Mouse (Mus musculus) kidney, embryonic 16.5 days (tissue): ENCODE results near the gene H2-T24. TPM values are rescaled to one million over a fixed set of nuclear protein-coding genes. Genes with fewer than 3 reads are reported as not detected.

Experiments used
- ATAC-seq: fragments of 200-750 bp; cut with Nextera tagmentation; 2 replicates; pipeline ENCODE4 v1.8.0; 2017; ENCODE audit warnings: moderate TSS enrichment; ENCODE audit not compliant: low FRiP score, low TSS enrichment
- H3K27ac ChIP-seq: fragments of 300-500 bp; sonication (generic); 2 replicates; pipeline ENCODE4 v1.5.1; 2014; ENCODE audit warnings: low read length
- H3K27me3 ChIP-seq: fragments of 300-500 bp; sonication (generic); 2 replicates; pipeline ENCODE4 v1.6.1; 2014; ENCODE audit warnings: low read length, control low read depth, mixed read lengths; ENCODE audit not compliant: insufficient read depth
- H3K36me3 ChIP-seq: fragments of 300-500 bp; sonication (generic); 2 replicates; pipeline ENCODE4 v1.6.1; 2014; ENCODE audit warnings: low read length, control low read depth, mixed read lengths; ENCODE audit not compliant: insufficient read depth
- H3K4me1 ChIP-seq: fragments of 300-500 bp; sonication (generic); 2 replicates; pipeline ENCODE4 v1.6.1; 2014; ENCODE audit warnings: low read length, control low read depth, mixed read lengths; ENCODE audit not compliant: insufficient read depth
- H3K4me2 ChIP-seq: fragments of 300-500 bp; sonication (generic); replicated peaks from 2 replicates; pipeline ENCODE4 v1.6.1; 2014; ENCODE audit warnings: low read depth, low read length
- H3K4me3 ChIP-seq: fragments of 300-500 bp; sonication (generic); 2 replicates; pipeline ENCODE4 v1.5.1; 2014; ENCODE audit warnings: mild to moderate bottlenecking, low read length
- H3K9ac ChIP-seq: fragments of 300-500 bp; sonication (generic); replicated peaks from 2 replicates; pipeline ENCODE4 v1.6.1; 2014; ENCODE audit warnings: low read length
- H3K9me3 ChIP-seq: fragments of 300-500 bp; sonication (generic); 2 replicates; pipeline ENCODE4 v1.6.1; 2016; ENCODE audit warnings: low read length, control low read depth
- WGBS: fragments of 180-500 bp; shearing (Covaris S2); extraction: QIAGEN DNeasy Blood & Tissue Kit; methylation state at CpG from one replicate; pipeline ENCODE4 v1.1.7; 2014; 5-methylcytosine and 5-hydroxymethylcytosine counted together
- polyA plus RNA-seq: library from polyadenylated mRNA; unstranded; fragments of >200 nt; fragmentation: Nextera tagmentation; extraction: Ambion mirVana; gene quantifications from 2 replicates; pipeline ENCODE4 v1.2.1, GENCODE M21; 2015

The H2-T24 gene
- polyA plus RNA-seq, 1 experiment from 2014 or later: 2.2 TPM

DNA sequence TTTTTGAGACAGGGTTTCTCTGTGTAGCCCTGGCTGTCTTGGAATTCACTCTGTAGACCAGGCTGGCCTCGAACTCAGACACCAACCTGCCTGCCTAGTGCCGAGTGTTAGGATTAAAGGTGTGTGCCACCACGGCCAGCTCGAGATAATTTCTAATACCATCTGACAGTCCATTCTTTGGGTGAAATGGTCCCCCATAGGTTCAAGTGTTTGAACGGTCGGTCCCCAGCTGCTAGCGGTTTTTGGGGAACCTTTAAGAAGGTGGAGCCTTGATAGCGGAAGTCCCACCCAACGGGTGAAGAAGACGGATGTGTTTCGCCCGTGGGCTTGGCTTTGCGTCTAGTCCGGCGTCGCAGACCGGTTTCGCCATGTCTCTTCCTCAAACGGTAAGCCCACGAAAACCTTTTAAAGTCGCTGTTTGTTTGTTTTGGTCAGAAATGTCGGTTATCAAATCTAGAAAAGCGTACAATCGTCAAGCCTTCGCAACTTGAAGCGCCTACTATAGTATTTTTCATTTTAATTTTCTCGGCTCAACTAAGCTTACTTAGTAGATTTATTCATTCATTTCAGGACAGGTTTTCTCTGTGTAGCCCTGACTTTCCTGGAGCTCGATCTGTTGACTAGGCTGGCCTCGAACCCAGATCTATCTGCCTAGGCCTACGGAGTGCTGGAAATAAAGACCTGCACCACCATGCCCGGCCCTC lies 26.0 kb downstream of the H2-T24 start:
- ATAC-seq: peak; percentile 62; the same call in 1 of the 2 replicates
- Histone ChIP-seq H3K4me1 (peaks cover 8% of the 10 kb centered on the region), H3K27me3 (no peaks in the 10 kb centered on the region), H3K36me3 (peaks cover 4% of the 10 kb centered on the region), H3K4me3 (peak overlapping the region; percentile 62), H3K9me3 (no peaks in the 10 kb centered on the region), H3K9ac (peak overlapping the region; percentile 65), H3K4me2 (peak overlapping the region; percentile 80), H3K27ac (0 out of 2 replicates have a peak overlapping the region, but pooled peaks have one; percentile 39)
- WGBS: 3% methylated on average over 31 of the region's 31 CpGs

GRCm38 (mm10) chr17:35993675-35994074 lies 26.7 kb downstream of the H2-T24 start:
- Histone ChIP-seq H3K27me3 (no peaks in the 10 kb centered on the region), H3K4me3 (peak overlapping the region; percentile 62), H3K9me3 (no peaks in the 10 kb centered on the region), H3K4me1 (peaks cover 8% of the 10 kb centered on the region), H3K36me3 (peaks cover 11% of the 10 kb centered on the region), H3K27ac (no peak overlapping the region), H3K4me2 (peak overlapping the region; percentile 80), H3K9ac (no peak overlapping the region)
- ATAC-seq: peak; percentile 73
- WGBS: 6% methylated on average over 17 of the region's 17 CpGs

DNA sequence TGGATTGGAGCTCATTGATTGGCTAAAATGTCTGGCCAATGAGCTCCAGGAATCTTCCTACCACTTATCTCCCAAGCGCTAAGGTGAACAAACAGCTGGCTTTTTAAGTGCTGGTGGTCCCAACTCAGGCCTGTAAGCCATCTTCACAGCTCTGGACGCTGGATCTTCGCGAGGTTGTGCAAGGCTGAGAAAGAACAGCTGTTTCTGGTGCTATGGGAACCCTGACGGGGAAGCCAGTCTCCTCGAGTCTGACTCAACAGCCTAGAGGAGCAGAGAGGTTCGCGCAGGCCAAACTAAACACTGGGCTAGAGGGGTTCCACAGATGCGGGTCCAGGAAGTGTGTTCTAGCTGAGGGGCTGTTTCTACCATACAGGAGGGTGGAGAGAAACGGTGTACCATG lies 28.6 kb downstream of the H2-T24 start:
- no peak overlapping the region for H3K4me3 ChIP-seq
- ATAC-seq: no peak
- no peak overlapping the region for H3K9ac ChIP-seq
- no peaks in the 10 kb centered on the region for H3K9me3 ChIP-seq
- H3K4me2 ChIP-seq: no peak overlapping the region; the same call in 1 of the 2 replicates
- 33% methylated on average over 10 of the region's 10 CpGs for WGBS
- H3K36me3 ChIP-seq: peaks cover 29% of the 10 kb centered on the region
- no peaks in the 10 kb centered on the region for H3K27me3 ChIP-seq
- no peak overlapping the region for H3K27ac ChIP-seq
- peaks cover 8% of the 10 kb centered on the region for H3K4me1 ChIP-seq

GRCm38 (mm10) chr17:35981776-35982175 lies 38.6 kb downstream of the H2-T24 start:
- H3K9ac ChIP-seq: no peak overlapping the region
- H3K4me1 ChIP-seq: peaks cover 17% of the 10 kb centered on the region
- H3K4me2 ChIP-seq: no peak overlapping the region
- H3K4me3 ChIP-seq: no peak overlapping the region
- no peaks in the 10 kb centered on the region for H3K9me3 ChIP-seq
- ATAC-seq: no peak
- WGBS: 93% methylated on average over 9 of the region's 9 CpGs
- H3K27ac ChIP-seq: no peak overlapping the region
- H3K27me3 ChIP-seq: no peaks in the 10 kb centered on the region
- peaks cover 30% of the 10 kb centered on the region for H3K36me3 ChIP-seq

DNA sequence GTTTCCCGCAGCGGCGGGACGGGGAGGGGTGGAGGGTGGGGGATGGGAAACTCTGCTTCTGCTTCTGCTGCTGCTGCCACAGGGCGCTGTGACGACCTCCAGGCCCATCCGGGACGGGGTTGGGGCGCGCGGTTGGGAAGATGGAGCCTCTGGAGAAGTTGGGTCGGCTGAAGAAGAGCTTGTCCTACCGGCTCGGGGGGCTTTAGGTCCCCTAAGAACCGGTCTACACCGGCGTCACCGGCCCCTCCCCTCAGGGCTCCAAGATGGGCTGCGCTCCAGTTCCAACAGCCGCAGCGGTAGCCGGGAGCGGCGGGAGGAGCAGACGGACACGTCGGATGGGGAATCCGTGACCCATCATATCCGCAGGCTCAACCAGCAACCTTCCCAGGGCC lies 40.0 kb downstream of the H2-T24 start:
- Histone ChIP-seq H3K9me3 (no peaks in the 10 kb centered on the region), H3K27ac (peak overlapping the region; percentile 96), H3K4me1 (peaks cover 17% of the 10 kb centered on the region), H3K36me3 (peaks cover 27% of the 10 kb centered on the region), H3K4me3 (peak overlapping the region; percentile 73), H3K9ac (peak overlapping the region; percentile 79), H3K27me3 (no peaks in the 10 kb centered on the region), H3K4me2 (peak overlapping the region; percentile 69)
- ATAC-seq: peak; percentile 49
- 0% methylated on average over 28 of the region's 29 CpGs for WGBS

DNA sequence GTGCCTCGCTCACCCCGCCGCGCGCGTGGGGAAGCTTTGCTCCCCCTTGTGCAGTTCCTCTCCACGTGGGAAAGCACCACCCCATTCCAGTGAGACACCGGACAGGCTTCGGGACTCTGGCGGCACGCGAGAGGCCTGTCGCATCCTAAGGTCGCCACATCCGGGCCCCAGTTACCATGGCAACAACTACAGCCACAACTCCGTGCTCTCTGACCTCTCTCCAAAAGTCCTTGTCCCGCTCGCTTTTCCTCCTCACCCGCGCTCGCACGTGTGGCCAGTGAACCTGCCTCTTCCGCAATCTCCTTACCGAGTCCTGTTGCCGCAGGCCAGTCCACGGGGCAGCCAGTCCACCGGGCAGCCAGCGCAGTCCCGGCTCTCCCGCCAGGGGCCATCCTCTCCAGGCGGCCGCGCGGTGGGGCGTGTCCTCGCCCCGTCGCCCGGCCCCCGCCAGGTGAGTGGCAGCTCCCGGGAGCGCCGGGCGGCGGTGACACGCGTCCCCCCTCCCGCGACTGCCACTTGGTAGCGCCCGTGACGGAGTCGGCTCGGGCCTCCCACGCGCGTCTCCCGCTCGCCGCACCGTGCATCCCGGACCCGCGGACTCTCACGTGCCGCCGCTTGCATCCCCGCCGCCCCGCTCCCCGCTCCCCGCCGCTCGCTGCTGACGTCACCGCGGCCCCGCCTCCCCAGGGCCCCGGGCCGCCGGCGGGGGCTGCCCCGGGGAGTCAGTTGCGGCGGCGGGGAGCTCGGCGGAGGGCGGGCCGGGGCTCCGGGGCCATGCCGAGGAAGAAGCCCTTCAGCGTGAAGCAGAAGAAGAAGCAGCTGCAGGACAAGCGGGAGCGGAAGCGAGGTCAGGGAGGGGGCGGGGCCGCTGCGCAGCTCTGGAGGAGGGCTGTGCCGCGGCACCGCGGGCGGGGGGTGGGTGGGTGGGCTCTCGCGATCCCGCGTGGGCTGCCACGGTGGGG lies 40.7 kb downstream of the H2-T24 start, which contains the start of the genes Gnl1 and Prr3:
Gene Gnl1, plus strand, starts transcription at position 451 of the 962 bp plus-strand sequence.
Gene Prr3, minus strand, starts transcription at position 836 of the 962 bp plus-strand sequence.
- peaks cover 30% of the 10 kb centered on the region for H3K36me3 ChIP-seq
- H3K9ac ChIP-seq: peak within 1 kb of the TSS; percentile 79
- peak within 1 kb of the TSS; percentile 69 for H3K4me2 ChIP-seq
- WGBS: under 1% methylated on average over 73 of the region's 109 CpGs
- peaks cover 17% of the 10 kb centered on the region for H3K4me1 ChIP-seq
- ATAC-seq: peak; percentile 92
- no peaks in the 10 kb centered on the region for H3K27me3 ChIP-seq
- H3K27ac ChIP-seq: peak within 1 kb of the TSS; percentile 96
- peak within 1 kb of the TSS; percentile 73 for H3K4me3 ChIP-seq
- no peaks in the 10 kb centered on the region for H3K9me3 ChIP-seq

- no peaks in the 10 kb centered on the region for H3K27me3 ChIP-seq
- H3K36me3 ChIP-seq: peaks cover 35% of the 10 kb centered on the region
These were observed 41.5 kb downstream of the H2-T24 start for GRCm38 (mm10) chr17:35978811-35979400.

DNA sequence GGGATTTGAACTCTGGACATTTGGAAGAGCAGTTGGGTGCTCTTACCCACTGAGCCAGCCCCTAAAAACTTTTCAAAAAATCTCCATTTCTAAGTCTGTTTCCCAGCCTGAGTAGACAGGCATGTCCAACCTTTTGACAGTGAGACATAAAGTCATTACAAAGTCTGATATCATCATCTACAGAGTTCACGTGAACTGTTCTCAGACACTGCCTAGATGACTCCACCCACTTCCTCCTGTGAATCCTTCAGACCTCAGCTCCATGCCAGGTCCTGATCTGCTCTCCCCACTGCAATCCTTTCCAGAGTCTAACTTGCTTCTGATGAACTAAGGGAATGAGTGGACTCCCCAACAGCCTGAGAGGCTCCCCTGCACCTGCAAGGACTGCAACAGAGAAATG lies 48.2 kb downstream of the H2-T24 start:
- no peak overlapping the region for H3K27ac ChIP-seq
- ATAC-seq: no peak

More at GRCm38 (mm10) chr17:35978811-35979400, 41.5 kb downstream of the H2-T24 start:
- H3K27ac ChIP-seq: peak overlapping the region; percentile 96
- H3K9me3 ChIP-seq: no peaks in the 10 kb centered on the region
- WGBS: under 1% methylated on average over 41 of the region's 41 CpGs
- peak overlapping the region; percentile 79 for H3K9ac ChIP-seq
- peak; percentile 83 for ATAC-seq
- peak overlapping the region; percentile 73 for H3K4me3 ChIP-seq
- peak overlapping the region; percentile 69 for H3K4me2 ChIP-seq
- peaks cover 17% of the 10 kb centered on the region for H3K4me1 ChIP-seq

More for the DNA sequence above, 48.2 kb downstream of the H2-T24 start:
- Histone ChIP-seq H3K9ac (no peak overlapping the region), H3K4me1 (peaks cover 13% of the 10 kb centered on the region), H3K9me3 (no peaks in the 10 kb centered on the region), H3K4me2 (no peak overlapping the region), H3K36me3 (peaks cover 28% of the 10 kb centered on the region), H3K27me3 (no peaks in the 10 kb centered on the region), H3K4me3 (no peak overlapping the region)
- 52% methylated on average over 1 of the region's 1 CpGs for WGBS
